Comparison of ENCODE assay signal across 17 mouse cellular contexts in the genomic region with DNA sequence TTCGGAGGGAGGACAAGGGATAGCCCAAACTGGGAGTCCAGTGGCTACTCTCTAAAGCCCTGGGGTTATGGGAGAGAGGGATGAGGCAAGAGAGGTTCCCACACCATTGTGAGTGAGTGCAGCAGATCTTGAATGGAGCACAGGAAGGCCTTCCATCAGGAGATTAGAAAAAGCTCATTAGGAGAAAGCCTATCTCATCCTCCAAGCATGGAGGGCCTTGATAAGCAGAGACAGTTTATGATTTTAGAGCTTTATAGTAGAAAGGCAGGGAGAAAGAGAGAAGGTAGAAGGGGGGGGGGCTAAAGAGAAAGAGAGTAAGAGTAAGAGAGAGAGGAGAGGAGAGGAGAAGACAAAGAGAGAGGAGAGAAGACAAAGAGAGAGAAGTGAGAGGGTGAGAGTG.
DNase-seq lines count a peak whose midpoint lies in the region; TF ChIP-seq lines count a peak whose summit lies in the region.
"Had no signal": no experiment of that assay in that cellular context is flagged by ENCODE, and none has a peak within 500 bp of the region (broad histone marks: within the 10 kb centered on the region; RNA-seq: fewer than 3 reads in every experiment).

No protein-coding gene starts in this region.

- H3K9me3 ChIP-seq in MEL (replicated peaks; ENCODE audit: insufficient read depth, low read length) = no peaks in the 10 kb centered on the region
- H3K9me3 ChIP-seq: G1E had no signal

- H3K79me2 ChIP-seq in MEL (ENCODE audit: control insufficient read depth, insufficient read depth, low read length, poor library complexity) = no peaks in the 10 kb centered on the region

- H3K4me1 ChIP-seq in MEL (ENCODE audit: control insufficient read depth in 1 of 2, insufficient read depth in 2 of 2, low read length in 2 of 2) = no peaks in the 10 kb centered on the region; a peak in 1 of 4 replicates

- peak; percentile 24 for DNase-seq in MEL (ENCODE audit: low read depth, low spot score)
- no peak for DNase-seq in cerebellum, adult 11 months
- DNase-seq: adrenal gland, adult 2 months; adrenal gland, adult 8-10 months; adrenal gland, postnatal 10 days; adrenal gland, postnatal 14 days; adrenal gland, postnatal 25 days; adrenal gland, postnatal 36 days; B cell, adult 2 months; cerebellum, adult 11-12 months; cerebellum, adult 18-20 months; cerebellum, adult 2 months; cerebellum, adult 8-10 months; cerebellum, adult 9-10 months had no signal

- no peak overlapping the region for H3K9ac ChIP-seq in MEL (ENCODE audit: control insufficient read depth, low read depth, low read length, poor library complexity, severe bottlenecking)

- peak; percentile 44 to 70; a peak in 3 of 4 replicates for TF ChIP-seq EP300 in MEL (IDR thresholded peaks at IDR 0.05; ENCODE audit: low read depth in 1 of 2, low read length in 2 of 2)

- no peaks in the 10 kb centered on the region for H3K36me3 ChIP-seq in MEL (ENCODE audit: control insufficient read depth in 1 of 2, insufficient read depth in 2 of 2, low read length in 2 of 2)
- H3K36me3 ChIP-seq: G1E had no signal

- H3K27ac ChIP-seq in MEL (ENCODE audit: control insufficient read depth, low read depth, low read length) = no peak overlapping the region

- H3K4me3 ChIP-seq in MEL (ENCODE audit: control insufficient read depth in 1 of 2, insufficient read depth in 1 of 2, low read depth in 2 of 2, low read length in 2 of 2) = no peak overlapping the region

- TF ChIP-seq CTCF in MEL (IDR thresholded peaks at IDR 0.05 in 2 of 3, conservative IDR thresholded peaks at IDR 0.05 in 1 of 3; ENCODE audit: control insufficient read depth in 1 of 3, insufficient read depth in 1 of 3, low read depth in 2 of 3, low read length in 3 of 3, poor library complexity in 1 of 3, severe bottlenecking in 1 of 3) = no peak

- no peak for TF ChIP-seq RAD21 in MEL (IDR thresholded peaks at IDR 0.05; ENCODE audit: low read depth, low read length)

- TF ChIP-seq POLR2A in MEL (IDR thresholded peaks at IDR 0.05; ENCODE audit: control insufficient read depth in 1 of 2, insufficient read depth in 1 of 2, low read depth in 1 of 2, low read length in 2 of 2, poor library complexity in 1 of 2) = no peak

- H3K27me3 ChIP-seq in MEL (ENCODE audit: control insufficient read depth in 1 of 2, insufficient read depth in 2 of 2, low read length in 2 of 2) = no peaks in the 10 kb centered on the region
- H3K27me3 ChIP-seq: CH12.LX, Patski had no signal

TF ChIP-seq in MEL, 35 proteins besides CTCF, POLR2A, EP300 and RAD21:
- TF ChIP-seq ELF1 (IDR thresholded peaks at IDR 0.05; ENCODE audit: low read depth, low read length) (no peak), RCOR1 (IDR thresholded peaks at IDR 0.05; ENCODE audit: low read depth, low read length) (peak; percentile 45; the same call in 1 of the 2 replicates), MAX (IDR thresholded peaks at IDR 0.05; ENCODE audit: low read length) (no peak), NELFE (IDR thresholded peaks at IDR 0.05; ENCODE audit: low read depth, low read length) (no peak), SIN3A (IDR thresholded peaks at IDR 0.05; ENCODE audit: low read length) (no peak), TCF12 (IDR thresholded peaks at IDR 0.05; ENCODE audit: low read depth, low read length) (peak; percentile 73; the same call in 1 of the 2 replicates), MEF2A (IDR thresholded peaks at IDR 0.05; ENCODE audit: extremely low read depth, insufficient replicate concordance, low read depth, low read length, poor library complexity, severe bottlenecking) (no peak), GATA1 (IDR thresholded peaks at IDR 0.05; ENCODE audit: low read depth, low read length) (0 out of 2 replicates have a peak, but pooled peaks have one; percentile 46)
